Mouse (Mus musculus) liver, embryonic 15.5 days (tissue): ENCODE results near the gene Usp44. TPM values are rescaled to one million over a fixed set of nuclear protein-coding genes. Genes with fewer than 3 reads are reported as not detected.

Experiments
- ATAC-seq: fragments of 200-750 bp; cut with Nextera tagmentation; 2 replicates; pipeline ENCODE4 v1.8.0; 2017; ENCODE audit warnings: moderate number of reproducible peaks, mild to moderate bottlenecking, moderate library complexity; ENCODE audit not compliant: insufficient read depth
- H3K27ac ChIP-seq: fragments of 300-500 bp; sonication (generic); replicated peaks from 2 replicates; pipeline ENCODE4 v1.5.1; 2015; ENCODE audit warnings: mild to moderate bottlenecking, inconsistent platforms
- H3K27me3 ChIP-seq: fragments of 300-500 bp; sonication (generic); 2 replicates; pipeline ENCODE4 v1.6.1; 2015; ENCODE audit warnings: mild to moderate bottlenecking, inconsistent platforms
- H3K36me3 ChIP-seq: fragments of 300-500 bp; sonication (generic); replicated peaks from 2 replicates; pipeline ENCODE4 v1.6.1; 2015; ENCODE audit warnings: moderate library complexity, mild to moderate bottlenecking, inconsistent platforms
- H3K4me1 ChIP-seq: fragments of 300-500 bp; sonication (generic); replicated peaks from 2 replicates; pipeline ENCODE4 v1.6.1; 2015; ENCODE audit warnings: inconsistent platforms
- H3K4me2 ChIP-seq: fragments of 300-500 bp; sonication (generic); 2 replicates; pipeline ENCODE4 v1.6.1; 2015; ENCODE audit warnings: moderate library complexity, mild to moderate bottlenecking, inconsistent platforms
- H3K4me3 ChIP-seq: fragments of 300-500 bp; sonication (generic); replicated peaks from 2 replicates; pipeline ENCODE4 v1.5.1; 2015; ENCODE audit warnings: mild to moderate bottlenecking, inconsistent platforms
- H3K9ac ChIP-seq: fragments of 300-500 bp; sonication (generic); 2 replicates; pipeline ENCODE4 v1.6.1; 2015; ENCODE audit warnings: moderate library complexity, mild to moderate bottlenecking, inconsistent platforms
- H3K9me3 ChIP-seq: fragments of 300-500 bp; sonication (generic); replicated peaks from 2 replicates; pipeline ENCODE4 v1.6.1; 2016; ENCODE audit warnings: inconsistent platforms
- WGBS: fragments of 180-500 bp; shearing (Covaris S2); methylation state at CpG from one replicate; pipeline ENCODE4 v1.1.7; 2015; ENCODE audit warnings: mixed read lengths; ENCODE audit not compliant: insufficient replicate concordance; 5-methylcytosine and 5-hydroxymethylcytosine counted together
- polyA plus RNA-seq: library from polyadenylated mRNA; unstranded; fragments of >200 nt; fragmentation: Nextera tagmentation; extraction: Ambion mirVana; gene quantifications from 2 replicates; pipeline ENCODE4 v1.2.1, GENCODE M21; 2015

The Usp44 gene
- polyA plus RNA-seq, 1 experiment from 2014 or later, result 1.1 TPM

- Histone ChIP-seq H3K27me3 (no peaks in the 10 kb centered on the region), H3K4me2 (no peak overlapping the region), H3K36me3 (peaks cover 17% of the 10 kb centered on the region), H3K4me3 (no peak overlapping the region), H3K9me3 (no peaks in the 10 kb centered on the region), H3K4me1 (no peaks in the 10 kb centered on the region), H3K9ac (no peak overlapping the region), H3K27ac (no peak overlapping the region)
- 60% methylated on average over 9 of the region's 9 CpGs for WGBS
- no peak for ATAC-seq
Observed at GRCm38 (mm10) chr10:93855126-93855525, 23.8 kb downstream of the Usp44 start.

- no peak for ATAC-seq
- H3K4me3 ChIP-seq, result no peak overlapping the region
- H3K4me2 ChIP-seq, result no peak overlapping the region
- no peaks in the 10 kb centered on the region for H3K9me3 ChIP-seq
- peaks cover 26% of the 10 kb centered on the region for H3K36me3 ChIP-seq
- no peaks in the 10 kb centered on the region for H3K27me3 ChIP-seq
- H3K4me1 ChIP-seq, result no peaks in the 10 kb centered on the region
- H3K27ac ChIP-seq, result no peak overlapping the region
- H3K9ac ChIP-seq, result no peak overlapping the region
- whole genome bisulfite sequencing, result 88% methylated on average over 6 of the region's 6 CpGs
Observed at GRCm38 (mm10) chr10:93856095-93856494, 24.7 kb downstream of the Usp44 start.

GRCm38 (mm10) chr10:93868401-93868800 lies 37.0 kb downstream of the Usp44 start:
- no peak overlapping the region for H3K27ac ChIP-seq
- H3K9ac ChIP-seq, result no peak overlapping the region
- H3K4me3 ChIP-seq, result no peak overlapping the region
- H3K27me3 ChIP-seq, result no peaks in the 10 kb centered on the region
- no peak overlapping the region for H3K4me2 ChIP-seq
- no peaks in the 10 kb centered on the region for H3K4me1 ChIP-seq
- 93% methylated on average over 7 of the region's 7 CpGs for WGBS
- ATAC-seq, result no peak
- peaks cover 98% of the 10 kb centered on the region for H3K36me3 ChIP-seq
- no peaks in the 10 kb centered on the region for H3K9me3 ChIP-seq

- no peaks in the 10 kb centered on the region for H3K27me3 ChIP-seq
- H3K36me3 ChIP-seq, result peaks cover 98% of the 10 kb centered on the region
- no peak overlapping the region for H3K4me2 ChIP-seq
- H3K4me3 ChIP-seq, result no peak overlapping the region
- no peak overlapping the region for H3K27ac ChIP-seq
- ATAC-seq, result no peak
- no peaks in the 10 kb centered on the region for H3K9me3 ChIP-seq
- WGBS, result 74% methylated on average over 4 of the region's 4 CpGs
- H3K4me1 ChIP-seq, result no peaks in the 10 kb centered on the region
- no peak overlapping the region for H3K9ac ChIP-seq
Observed at GRCm38 (mm10) chr10:93868886-93869285, 37.5 kb downstream of the Usp44 start.

GRCm38 (mm10) chr10:93876772-93877171 lies 45.4 kb downstream of the Usp44 start:
- H3K27ac ChIP-seq, result no peak overlapping the region
- peaks cover 87% of the 10 kb centered on the region for H3K36me3 ChIP-seq
- H3K4me2 ChIP-seq, result no peak overlapping the region
- WGBS, result 78% methylated on average over 1 of the region's 1 CpGs
- no peaks in the 10 kb centered on the region for H3K27me3 ChIP-seq
- H3K9ac ChIP-seq, result no peak overlapping the region
- no peak for ATAC-seq
- no peak overlapping the region for H3K4me3 ChIP-seq
- peaks cover 17% of the 10 kb centered on the region for H3K4me1 ChIP-seq
- H3K9me3 ChIP-seq, result no peaks in the 10 kb centered on the region

- Histone ChIP-seq H3K9me3 (no peaks in the 10 kb centered on the region), H3K36me3 (peaks cover 85% of the 10 kb centered on the region), H3K27ac (no peak overlapping the region), H3K9ac (no peak overlapping the region), H3K4me1 (peaks cover 34% of the 10 kb centered on the region), H3K27me3 (no peaks in the 10 kb centered on the region), H3K4me3 (no peak overlapping the region), H3K4me2 (no peak overlapping the region)
- ATAC-seq, result no peak
- WGBS, result 88% methylated on average over 4 of the region's 4 CpGs
Observed at GRCm38 (mm10) chr10:93878732-93879131, 47.4 kb downstream of the Usp44 start.

GRCm38 (mm10) chr10:93881918-93882317 lies 50.6 kb downstream of the Usp44 start:
- Histone ChIP-seq H3K9me3 (no peaks in the 10 kb centered on the region), H3K4me1 (peaks cover 63% of the 10 kb centered on the region), H3K4me3 (no peak overlapping the region), H3K27ac (peak overlapping the region; percentile 59; the same call in 1 of the 2 replicates), H3K9ac (no peak overlapping the region), H3K27me3 (no peaks in the 10 kb centered on the region), H3K36me3 (peaks cover 87% of the 10 kb centered on the region), H3K4me2 (no peak overlapping the region)
- no peak for ATAC-seq

- WGBS, result 29% methylated on average over 8 of the region's 8 CpGs
- Histone ChIP-seq H3K4me3 (0 out of 2 replicates have a peak overlapping the region, but pooled peaks have one; percentile 13), H3K4me1 (peaks cover 72% of the 10 kb centered on the region), H3K27ac (peak overlapping the region; percentile 89), H3K9me3 (no peaks in the 10 kb centered on the region), H3K9ac (no peak overlapping the region), H3K4me2 (peak overlapping the region; percentile 60), H3K36me3 (peaks cover 88% of the 10 kb centered on the region), H3K27me3 (no peaks in the 10 kb centered on the region)
- ATAC-seq, result peak; percentile 93
Observed at GRCm38 (mm10) chr10:93882738-93883364, 51.5 kb downstream of the Usp44 start.

GRCm38 (mm10) chr10:93885839-93886477 lies 54.6 kb downstream of the Usp44 start:
- Histone ChIP-seq H3K36me3 (peaks cover 58% of the 10 kb centered on the region), H3K4me1 (peaks cover 75% of the 10 kb centered on the region)

GRCm38 (mm10) chr10:93888590-93888934 lies 57.2 kb downstream of the Usp44 start:
- Histone ChIP-seq H3K9ac (peak overlapping the region; percentile 95), H3K4me2 (peak overlapping the region; percentile 82), H3K4me3 (peak overlapping the region; percentile 89), H3K36me3 (peaks cover 37% of the 10 kb centered on the region), H3K27ac (peak overlapping the region; percentile 93), H3K4me1 (peaks cover 80% of the 10 kb centered on the region), H3K9me3 (no peaks in the 10 kb centered on the region), H3K27me3 (no peaks in the 10 kb centered on the region)
- 6% methylated on average over 10 of the region's 10 CpGs for WGBS
- ATAC-seq, result no peak

More at GRCm38 (mm10) chr10:93885839-93886477, 54.6 kb downstream of the Usp44 start:
- 51% methylated on average over 14 of the region's 14 CpGs for WGBS
- no peak overlapping the region; the same call in 1 of the 2 replicates for H3K9ac ChIP-seq
- no peaks in the 10 kb centered on the region for H3K9me3 ChIP-seq
- peak; percentile 2; the same call in 1 of the 2 replicates for ATAC-seq
- H3K27me3 ChIP-seq, result no peaks in the 10 kb centered on the region
- peak overlapping the region; percentile 15 for H3K4me3 ChIP-seq
- peak overlapping the region; percentile 82 for H3K4me2 ChIP-seq
- H3K27ac ChIP-seq, result peak overlapping the region; percentile 93

GRCm38 (mm10) chr10:93888935-93889578 lies 57.7 kb downstream of the Usp44 start:
- under 1% methylated on average over 38 of the region's 38 CpGs for WGBS
- Histone ChIP-seq H3K9ac (peak overlapping the region; percentile 95), H3K4me3 (peak overlapping the region; percentile 89), H3K9me3 (no peaks in the 10 kb centered on the region), H3K4me1 (peaks cover 80% of the 10 kb centered on the region), H3K4me2 (peak overlapping the region; percentile 82), H3K36me3 (peaks cover 32% of the 10 kb centered on the region), H3K27ac (peak overlapping the region; percentile 93), H3K27me3 (no peaks in the 10 kb centered on the region)
- ATAC-seq, result peak; percentile 10
